Mouse (Mus musculus): ENCODE data around the gene Tle2.

The Tle2 gene

GRCm38 (mm10) chr10:81604019-81604967 is 29.9 kb downstream of the Tle2 start:
- DNase-seq (ENCODE audit: extremely low read depth, insufficient read length, low spot score) = no peak

- DNase-seq (ENCODE audit: extremely low read depth, insufficient read length, low spot score) = peak; percentile 76
Measured at GRCm38 (mm10) chr10:81604968-81605665, 30.8 kb downstream of the Tle2 start.

GRCm38 (mm10) chr10:81605666-81605973 is 31.3 kb downstream of the Tle2 start:
- no peak for DNase-seq (ENCODE audit: extremely low read depth, insufficient read length, low spot score)

- peak; percentile 91 for DNase-seq (ENCODE audit: extremely low read depth, insufficient read length, low spot score)
Measured at GRCm38 (mm10) chr10:81605974-81606751, 31.8 kb downstream of the Tle2 start, which contains the start of gene BC025920. BC025920 (plus strand) TSS chr10:81606270.

GRCm38 (mm10) chr10:81608308-81608707 is 33.9 kb downstream of the Tle2 start:
- no peak for DNase-seq (ENCODE audit: extremely low read depth, insufficient read length, low spot score)

GRCm38 (mm10) chr10:81612779-81613178 is 38.4 kb downstream of the Tle2 start:
- DNase-seq (ENCODE audit: extremely low read depth, insufficient read length, low spot score) = peak; percentile 58

GRCm38 (mm10) chr10:81615486-81615885 is 41.1 kb downstream of the Tle2 start:
- DNase-seq (ENCODE audit: extremely low read depth, insufficient read length, low spot score) = no peak

GRCm38 (mm10) chr10:81619976-81620375 is 45.6 kb downstream of the Tle2 start:
- DNase-seq (ENCODE audit: extremely low read depth, insufficient read length, low spot score) = no peak

- DNase-seq (ENCODE audit: extremely low read depth, insufficient read length, low spot score) = no peak
Measured at GRCm38 (mm10) chr10:81620786-81621185, 46.4 kb downstream of the Tle2 start.

GRCm38 (mm10) chr10:81623441-81623840 is 49.1 kb downstream of the Tle2 start:
- DNase-seq (ENCODE audit: extremely low read depth, insufficient read length, low spot score) = no peak

- no peak for DNase-seq (ENCODE audit: extremely low read depth, insufficient read length, low spot score)
Measured at GRCm38 (mm10) chr10:81626101-81626993, 52.0 kb downstream of the Tle2 start.

- peak; percentile 93 for DNase-seq (ENCODE audit: extremely low read depth, insufficient read length, low spot score)
Measured at GRCm38 (mm10) chr10:81626994-81627835, 52.9 kb downstream of the Tle2 start, which contains the start of gene Sirt6. Sirt6 (minus strand) TSS chr10:81627797.

- no peak for DNase-seq (ENCODE audit: extremely low read depth, insufficient read length, low spot score)
Measured at GRCm38 (mm10) chr10:81627836-81628220, 53.5 kb downstream of the Tle2 start.

- no peak for DNase-seq (ENCODE audit: extremely low read depth, insufficient read length, low spot score)
Measured at GRCm38 (mm10) chr10:81628390-81628789, 54.0 kb downstream of the Tle2 start, which contains the start of gene Ankrd24. Ankrd24 (plus strand) TSS chr10:81628540.

GRCm38 (mm10) chr10:81633253-81634099 is 59.1 kb downstream of the Tle2 start:
- no peak for DNase-seq (ENCODE audit: extremely low read depth, insufficient read length, low spot score)

- no peak for DNase-seq (ENCODE audit: extremely low read depth, insufficient read length, low spot score)
Measured at GRCm38 (mm10) chr10:81636338-81636737, 62.0 kb downstream of the Tle2 start.

GRCm38 (mm10) chr10:81638101-81638500 is 63.7 kb downstream of the Tle2 start:
- no peak for DNase-seq (ENCODE audit: extremely low read depth, insufficient read length, low spot score)
